In genomic region chr2:93458332-93459207, GRCm38 (mm10) we compare ENCODE assay signal across 8 mouse cellular contexts. TPM values are rescaled to one million over a fixed set of nuclear protein-coding genes. Genes with fewer than 3 reads are reported as not detected.
DNase-seq lines count a peak whose midpoint lies in the region; ATAC-seq lines count a peak whose summit lies in the region.

No protein-coding gene starts in this region.

- H3K9ac ChIP-seq in midbrain, embryonic 11.5 days (ENCODE audit: low read length) = no peak overlapping the region
- H3K9ac ChIP-seq in limb, embryonic 15.5 days = no peak overlapping the region
- no peak overlapping the region for H3K9ac ChIP-seq in stomach, embryonic 15.5 days
- no peak overlapping the region for H3K9ac ChIP-seq in hindbrain, embryonic 11.5 days (ENCODE audit: low read depth, low read length)

- no peak for ATAC-seq in midbrain, embryonic 11.5 days (ENCODE audit: low FRiP score)
- ATAC-seq in limb, embryonic 15.5 days (ENCODE audit: insufficient number of reproducible peaks, low FRiP score, low TSS enrichment, low read depth) = no peak
- ATAC-seq in stomach, embryonic 15.5 days (ENCODE audit: insufficient read depth, low FRiP score, low read depth) = no peak
- no peak for ATAC-seq in cerebellum, adult (ENCODE audit: insufficient number of reproducible peaks, low FRiP score, low TSS enrichment)
- no peak for ATAC-seq in frontal cortex, adult (ENCODE audit: low TSS enrichment)
- no peak for ATAC-seq in hindbrain, embryonic 11.5 days (ENCODE audit: low FRiP score)

- no peak overlapping the region for H3K4me3 ChIP-seq in midbrain, embryonic 10.5 days
- no peak overlapping the region for H3K4me3 ChIP-seq in midbrain, embryonic 11.5 days (ENCODE audit: low read depth, low read length)
- no peak overlapping the region for H3K4me3 ChIP-seq in heart, embryonic 10.5 days
- H3K4me3 ChIP-seq in limb, embryonic 15.5 days = no peak overlapping the region
- H3K4me3 ChIP-seq in stomach, embryonic 15.5 days (replicated peaks) = no peak overlapping the region
- H3K4me3 ChIP-seq in hindbrain, embryonic 11.5 days (ENCODE audit: low read depth, low read length) = no peak overlapping the region

- 0 out of 2 replicates have a peak, but pooled peaks cover 3% of the 10 kb centered on the region for H3K36me3 ChIP-seq in midbrain, embryonic 10.5 days
- no peaks in the 10 kb centered on the region for H3K36me3 ChIP-seq in midbrain, embryonic 11.5 days (ENCODE audit: control insufficient read depth, insufficient read depth, low read length)
- no peaks in the 10 kb centered on the region for H3K36me3 ChIP-seq in heart, embryonic 10.5 days
- no peaks in the 10 kb centered on the region for H3K36me3 ChIP-seq in limb, embryonic 15.5 days
- no peaks in the 10 kb centered on the region for H3K36me3 ChIP-seq in stomach, embryonic 15.5 days
- H3K36me3 ChIP-seq in hindbrain, embryonic 11.5 days (ENCODE audit: control insufficient read depth, insufficient read depth, low read length) = no peaks in the 10 kb centered on the region

- DNase-seq in midbrain, embryonic 10.5 days (ENCODE audit: low spot score) = no peak
- DNase-seq in midbrain, embryonic 11.5 days (ENCODE audit: low spot score, missing footprints) = no peak
- DNase-seq in heart, embryonic 10.5 days (ENCODE audit: low spot score) = no peak
- DNase-seq in hindbrain, embryonic 11.5 days (ENCODE audit: low spot score) = no peak

- peaks cover 6% of the 10 kb centered on the region; the same call in 1 of the 2 replicates for H3K9me3 ChIP-seq in midbrain, embryonic 10.5 days (replicated peaks)
- H3K9me3 ChIP-seq in midbrain, embryonic 11.5 days (ENCODE audit: control insufficient read depth, low read length) = no peaks in the 10 kb centered on the region
- H3K9me3 ChIP-seq in heart, embryonic 10.5 days = no peaks in the 10 kb centered on the region
- H3K9me3 ChIP-seq in limb, embryonic 15.5 days = no peaks in the 10 kb centered on the region
- H3K9me3 ChIP-seq in stomach, embryonic 15.5 days = no peaks in the 10 kb centered on the region
- no peaks in the 10 kb centered on the region for H3K9me3 ChIP-seq in hindbrain, embryonic 11.5 days (ENCODE audit: control insufficient read depth, low read length)

- 0 out of 2 replicates have a peak overlapping the region, but pooled peaks have one; percentile 55 for H3K27ac ChIP-seq in midbrain, embryonic 10.5 days (replicated peaks)
- H3K27ac ChIP-seq in midbrain, embryonic 11.5 days (ENCODE audit: low read depth, low read length) = no peak overlapping the region
- H3K27ac ChIP-seq in heart, embryonic 10.5 days = peak overlapping the region; percentile 37; the same call in 1 of the 2 replicates
- H3K27ac ChIP-seq in limb, embryonic 15.5 days = peak overlapping the region; percentile 55; the same call in 1 of the 2 replicates
- H3K27ac ChIP-seq in stomach, embryonic 15.5 days = peak overlapping the region; percentile 75
- H3K27ac ChIP-seq in hindbrain, embryonic 11.5 days (ENCODE audit: low read depth, low read length) = no peak overlapping the region

- WGBS in midbrain, embryonic 10.5 days = 74% methylated on average over 8 of the region's 8 CpGs
- 76% methylated on average over 8 of the region's 8 CpGs for whole genome bisulfite sequencing in midbrain, embryonic 11.5 days
- 50% methylated on average over 8 of the region's 8 CpGs for whole genome bisulfite sequencing in heart, embryonic 10.5 days
- 61% methylated on average over 8 of the region's 8 CpGs for WGBS in limb, embryonic 15.5 days
- 44% methylated on average over 8 of the region's 8 CpGs for WGBS in stomach, embryonic 15.5 days
- WGBS in hindbrain, embryonic 11.5 days = 68% methylated on average over 8 of the region's 8 CpGs

- H3K4me1 ChIP-seq in midbrain, embryonic 10.5 days = peaks cover 46% of the 10 kb centered on the region
- H3K4me1 ChIP-seq in midbrain, embryonic 11.5 days (ENCODE audit: control insufficient read depth, insufficient read depth, low read length) = peaks cover 11% of the 10 kb centered on the region
- peaks cover 62% of the 10 kb centered on the region for H3K4me1 ChIP-seq in heart, embryonic 10.5 days
- H3K4me1 ChIP-seq in limb, embryonic 15.5 days = peaks cover 59% of the 10 kb centered on the region
- peaks cover 59% of the 10 kb centered on the region for H3K4me1 ChIP-seq in stomach, embryonic 15.5 days
- H3K4me1 ChIP-seq in hindbrain, embryonic 11.5 days (replicated peaks; ENCODE audit: control insufficient read depth, insufficient read depth, low read length) = peaks cover 3% of the 10 kb centered on the region; the same call in 1 of the 2 replicates

- no peak overlapping the region for H3K4me2 ChIP-seq in midbrain, embryonic 11.5 days
- H3K4me2 ChIP-seq in limb, embryonic 15.5 days = no peak overlapping the region
- H3K4me2 ChIP-seq in stomach, embryonic 15.5 days = peak overlapping the region; percentile 11; the same call in 1 of the 2 replicates
- H3K4me2 ChIP-seq in hindbrain, embryonic 11.5 days (replicated peaks; ENCODE audit: low read depth, low read length) = no peak overlapping the region

- peaks cover 56% of the 10 kb centered on the region for H3K27me3 ChIP-seq in midbrain, embryonic 10.5 days (ENCODE audit: low read depth, poor library complexity, severe bottlenecking)
- H3K27me3 ChIP-seq in midbrain, embryonic 11.5 days (ENCODE audit: control insufficient read depth, insufficient read depth, low read length) = peaks cover 15% of the 10 kb centered on the region
- peaks cover 43% of the 10 kb centered on the region for H3K27me3 ChIP-seq in heart, embryonic 10.5 days (ENCODE audit: insufficient read depth, poor library complexity, severe bottlenecking)
- no peaks in the 10 kb centered on the region for H3K27me3 ChIP-seq in limb, embryonic 15.5 days
- no peaks in the 10 kb centered on the region for H3K27me3 ChIP-seq in stomach, embryonic 15.5 days (replicated peaks)
- peaks cover 10% of the 10 kb centered on the region for H3K27me3 ChIP-seq in hindbrain, embryonic 11.5 days (ENCODE audit: control insufficient read depth, insufficient read depth, low read length)

RNA-seq across cellular contexts. Expression of gene Cd82, which starts 4.4 kb away (rescaled TPM):
- polyA plus RNA-seq in midbrain, embryonic 10.5 days (2016; fragmentation: Nextera tagmentation; extraction: Ambion mirVana) = 5.1 and 5.9 TPM in 2 replicates
- polyA plus RNA-seq in midbrain, embryonic 11.5 days (2014; fragmentation: Nextera tagmentation; extraction: Ambion mirVana) = 3.7 and 4.0 TPM in 2 replicates
- polyA plus RNA-seq in heart, embryonic 10.5 days (2016; fragmentation: Nextera tagmentation; extraction: Ambion mirVana) = 12.9 and 16.6 TPM in 2 replicates
- polyA plus RNA-seq in limb, embryonic 15.5 days (2015; fragmentation: Nextera tagmentation; extraction: Ambion mirVana) = 51.4 and 63.0 TPM in 2 replicates
- 87.7 and 95.0 TPM in 2 replicates for polyA plus RNA-seq in stomach, embryonic 15.5 days (2015; fragmentation: Nextera tagmentation; extraction: Ambion mirVana)
- 6.2 and 6.3 TPM in 2 replicates for polyA plus RNA-seq in hindbrain, embryonic 11.5 days (2014; fragmentation: Nextera tagmentation; extraction: Ambion mirVana)

Comparison
In these comparisons a context has a peak if more than half of its experiments do, and no peak if none do; other contexts are left out.
1. H3K27ac ChIP-seq: peak in midbrain, embryonic 10.5 days (single experiment), heart, embryonic 10.5 days (single experiment), limb, embryonic 15.5 days (single experiment) and stomach, embryonic 15.5 days (single experiment); none in midbrain, embryonic 11.5 days (single experiment) and hindbrain, embryonic 11.5 days (single experiment).